ENCODE assay signal across 15 mouse cellular contexts in genomic region chr6:71302097-71302731, GRCm38 (mm10). TPM values are rescaled to one million over a fixed set of nuclear protein-coding genes. Genes with fewer than 3 reads are reported as not detected.
A peak's percentile ranks its signal among the peaks of the same experiment; 100 is the strongest.
DNase-seq lines count a peak whose midpoint lies in the region; ATAC-seq and TF ChIP-seq lines count a peak whose summit lies in the region.
"Had no signal": no experiment of that assay in that cellular context is flagged by ENCODE, and none has a peak within 500 bp of the region (broad histone marks: within the 10 kb centered on the region; RNA-seq: fewer than 3 reads in every experiment).

No protein-coding gene starts in this region.

- TF ChIP-seq RAD21 in MEL (IDR thresholded peaks at IDR 0.05; ENCODE audit: low read depth, low read length): peak; percentile 5

- H3K36me3 ChIP-seq in MEL (ENCODE audit: control insufficient read depth in 1 of 2, insufficient read depth in 2 of 2, low read length in 2 of 2): no peaks in the 10 kb centered on the region
- H3K36me3 ChIP-seq in hindbrain, embryonic 11.5 days (ENCODE audit: control insufficient read depth, insufficient read depth, low read length): no peaks in the 10 kb centered on the region
- H3K36me3 ChIP-seq: hindbrain, embryonic 12.5 days; kidney, embryonic 15.5 days; liver, embryonic 13.5 days had no signal

- H3K27ac ChIP-seq in layer of hippocampus, adult 2 months: no peak overlapping the region
- H3K27ac ChIP-seq in MEL (ENCODE audit: control insufficient read depth, low read depth, low read length): no peak overlapping the region
- H3K27ac ChIP-seq in hindbrain, embryonic 11.5 days (ENCODE audit: low read depth, low read length): no peak overlapping the region
- H3K27ac ChIP-seq: hindbrain, embryonic 12.5 days; kidney, embryonic 15.5 days; liver, embryonic 13.5 days had no signal

- no peak for TF ChIP-seq EP300 in MEL (IDR thresholded peaks at IDR 0.05; ENCODE audit: low read depth in 1 of 2, low read length in 2 of 2)

- H3K4me2 ChIP-seq in hindbrain, embryonic 11.5 days (replicated peaks; ENCODE audit: low read depth, low read length): no peak overlapping the region
- H3K4me2 ChIP-seq: hindbrain, embryonic 12.5 days; kidney, embryonic 15.5 days; liver, embryonic 13.5 days had no signal

- no peak for TF ChIP-seq POLR2A in MEL (IDR thresholded peaks at IDR 0.05; ENCODE audit: control insufficient read depth in 1 of 2, insufficient read depth in 1 of 2, low read depth in 1 of 2, low read length in 2 of 2, poor library complexity in 1 of 2)

- 71% methylated on average over 6 of the region's 6 CpGs for WGBS in hindbrain, embryonic 11.5 days

- ATAC-seq in hindbrain, embryonic 11.5 days (ENCODE audit: low FRiP score): no peak

- no peaks in the 10 kb centered on the region for H3K4me1 ChIP-seq in MEL (ENCODE audit: control insufficient read depth in 1 of 2, insufficient read depth in 2 of 2, low read length in 2 of 2)
- H3K4me1 ChIP-seq in hindbrain, embryonic 11.5 days (replicated peaks; ENCODE audit: control insufficient read depth, insufficient read depth, low read length): no peaks in the 10 kb centered on the region
- H3K4me1 ChIP-seq: hindbrain, embryonic 12.5 days; kidney, embryonic 15.5 days; liver, embryonic 13.5 days; megakaryocyte, embryonic 14.5 days had no signal

- H3K9ac ChIP-seq in MEL (ENCODE audit: control insufficient read depth, low read depth, low read length, poor library complexity, severe bottlenecking): no peak overlapping the region
- H3K9ac ChIP-seq in hindbrain, embryonic 11.5 days (ENCODE audit: low read depth, low read length): no peak overlapping the region
- H3K9ac ChIP-seq: hindbrain, embryonic 12.5 days; kidney, embryonic 15.5 days; liver, embryonic 13.5 days had no signal

- H3K79me2 ChIP-seq in MEL (ENCODE audit: control insufficient read depth, insufficient read depth, low read length, poor library complexity): no peaks in the 10 kb centered on the region

- peaks cover 8 to 16% of the 10 kb centered on the region in 2 experiments for H3K27me3 ChIP-seq in MEL (ENCODE audit: control insufficient read depth in 1 of 2, insufficient read depth in 2 of 2, low read length in 2 of 2)
- no peaks in the 10 kb centered on the region for H3K27me3 ChIP-seq in hindbrain, embryonic 11.5 days (ENCODE audit: control insufficient read depth, insufficient read depth, low read length)
- H3K27me3 ChIP-seq: hindbrain, embryonic 12.5 days; kidney, embryonic 15.5 days; liver, embryonic 13.5 days had no signal

- H3K9me3 ChIP-seq in MEL (replicated peaks; ENCODE audit: insufficient read depth, low read length): no peaks in the 10 kb centered on the region
- H3K9me3 ChIP-seq in hindbrain, embryonic 11.5 days (ENCODE audit: control insufficient read depth, low read length): no peaks in the 10 kb centered on the region
- H3K9me3 ChIP-seq: hindbrain, embryonic 12.5 days; kidney, embryonic 15.5 days; liver, embryonic 13.5 days; megakaryocyte, embryonic 14.5 days had no signal

- TF ChIP-seq CTCF in layer of hippocampus, adult 2 months (conservative IDR thresholded peaks at IDR 0.05): peak; percentile 68
- TF ChIP-seq CTCF in MEL (IDR thresholded peaks at IDR 0.05 in 2 of 3, conservative IDR thresholded peaks at IDR 0.05 in 1 of 3; ENCODE audit: control insufficient read depth in 1 of 3, insufficient read depth in 1 of 3, low read depth in 2 of 3, low read length in 3 of 3, poor library complexity in 1 of 3, severe bottlenecking in 1 of 3): no peak; a peak in 1 of 6 replicates

- DNase-seq in embryo, embryonic 10.5 days (ENCODE audit: low spot score): peak; percentile 15
- no peak for DNase-seq in embryo, embryonic 9.5 days (ENCODE audit: extremely low spot score)
- no peak for DNase-seq in layer of hippocampus, adult 2 months (ENCODE audit: low spot score in 2 of 2)
- DNase-seq in layer of hippocampus, adult 9-10 months (ENCODE audit: low spot score): no peak
- DNase-seq in MEL (ENCODE audit: low read depth, low spot score): no peak
- peak; percentile 85 to 92 for DNase-seq in thymus, adult 18-20 months
- no peak for DNase-seq in frontal cortex, postnatal 10 days (ENCODE audit: low spot score in 2 of 2)
- DNase-seq in hindbrain, embryonic 11.5 days (ENCODE audit: low spot score): no peak
- DNase-seq: cerebellum, postnatal 25 days; liver, embryonic 13.5 days had no signal

- no peak overlapping the region for H3K4me3 ChIP-seq in layer of hippocampus, adult 2 months
- no peak overlapping the region for H3K4me3 ChIP-seq in MEL (ENCODE audit: control insufficient read depth in 1 of 2, insufficient read depth in 1 of 2, low read depth in 2 of 2, low read length in 2 of 2)
- no peak overlapping the region for H3K4me3 ChIP-seq in hindbrain, embryonic 11.5 days (ENCODE audit: low read depth, low read length)
- H3K4me3 ChIP-seq: hindbrain, embryonic 12.5 days; kidney, embryonic 15.5 days; liver, embryonic 13.5 days; megakaryocyte, embryonic 14.5 days had no signal

TF ChIP-seq in MEL, 35 proteins besides CTCF, POLR2A, EP300 and RAD21:
- TF ChIP-seq ELF1 (IDR thresholded peaks at IDR 0.05; ENCODE audit: low read depth, low read length): no peak
- TF ChIP-seq TCF12 (IDR thresholded peaks at IDR 0.05; ENCODE audit: low read depth, low read length): no peak
- no peak for TF ChIP-seq SIN3A (IDR thresholded peaks at IDR 0.05; ENCODE audit: low read length)
- TF ChIP-seq USF2 (IDR thresholded peaks at IDR 0.05; ENCODE audit: borderline replicate concordance in 1 of 2, insufficient read depth in 1 of 2, low read depth in 1 of 2, low read length in 2 of 2): no peak
- TF ChIP-seq CHD2 (IDR thresholded peaks at IDR 0.05; ENCODE audit: low read length): no peak
- TF ChIP-seq RCOR1 (IDR thresholded peaks at IDR 0.05; ENCODE audit: low read depth, low read length): no peak
- no peak for TF ChIP-seq CHD1 (IDR thresholded peaks at IDR 0.05; ENCODE audit: low read depth, low read length)
- TF ChIP-seq ZMIZ1 (IDR thresholded peaks at IDR 0.05; ENCODE audit: low read depth, low read length): no peak
- no peak for TF ChIP-seq ZC3H11A (IDR thresholded peaks at IDR 0.05; ENCODE audit: low read depth, low read length)
TF ChIP-seq in MEL: peak in this region for 0.

RNA-seq across cellular contexts. Expression of gene Smyd1, which starts 19.8 kb away (rescaled TPM):
- 1 to 10 TPM in 1 of 2 experiments, under 1 TPM in 1; 0.59 to 1.3 TPM for total RNA-seq in layer of hippocampus, adult 2 months (2021)
- total RNA-seq in MEL (2012; rRNA removed): 0.07 TPM in 1 of 2 replicates, not detected in the other
- polyA plus RNA-seq in MEL (2012; ENCODE audit: insufficient read depth in 1 of 2, insufficient read length in 2 of 2, low read depth in 1 of 2, low replicate concordance in 2 of 2, missing spikeins in 1 of 2): under 1 TPM in 1 of 2 experiments, not detected in 1; 0.19 TPM
- 0.76 and 0.88 TPM in 2 replicates for polyA plus RNA-seq in hindbrain, embryonic 11.5 days (2014; fragmentation: Nextera tagmentation; extraction: Ambion mirVana)
- total RNA-seq: granulocyte monocyte progenitor cell, adult 5-6 weeks had no signal

RNA-seq across cellular contexts. Expression of gene Cd8b1, which starts 20.4 kb away (rescaled TPM):
- not detected for total RNA-seq in layer of hippocampus, adult 2 months (2021)
- total RNA-seq in MEL (2012; rRNA removed): not detected in 2 replicates
- polyA plus RNA-seq in MEL (2012; ENCODE audit: insufficient read depth in 1 of 2, insufficient read length in 2 of 2, low read depth in 1 of 2, low replicate concordance in 2 of 2, missing spikeins in 1 of 2): not detected
- not detected in 2 replicates for polyA plus RNA-seq in hindbrain, embryonic 11.5 days (2014; fragmentation: Nextera tagmentation; extraction: Ambion mirVana)
- total RNA-seq: granulocyte monocyte progenitor cell, adult 5-6 weeks; left cerebral cortex, postnatal 10 days had no signal
- polyA plus RNA-seq: hindbrain, embryonic 12.5 days; liver, embryonic 13.5 days had no signal

RNA-seq across cellular contexts. Expression of gene Krcc1, which starts 30.7 kb away (rescaled TPM):
- total RNA-seq in layer of hippocampus, adult 2 months (2021): 10 to 100 TPM; 15.6 to 17.4 TPM
- total RNA-seq in MEL (2012; rRNA removed): 19.3 and 25.8 TPM in 2 replicates
- 10 to 100 TPM in 1 of 2 experiments, not detected in 1; 31.6 TPM for polyA plus RNA-seq in MEL (2012; ENCODE audit: insufficient read depth in 1 of 2, insufficient read length in 2 of 2, low read depth in 1 of 2, low replicate concordance in 2 of 2, missing spikeins in 1 of 2)
- 37.9 and 38.5 TPM in 2 replicates for polyA plus RNA-seq in hindbrain, embryonic 11.5 days (2014; fragmentation: Nextera tagmentation; extraction: Ambion mirVana)

Comparison
In these comparisons a context has a peak if more than half of its experiments do, and no peak if none do; other contexts are left out.
1. DNase-seq: peak in embryo, embryonic 10.5 days (single experiment) and thymus, adult 18-20 months (2 of 2); none in embryo, embryonic 9.5 days (single experiment), layer of hippocampus, adult 2 months (0 of 2), layer of hippocampus, adult 9-10 months (single experiment), MEL (single experiment), frontal cortex, postnatal 10 days (0 of 2) and hindbrain, embryonic 11.5 days (single experiment).